Mouse (Mus musculus): ENCODE results near the gene Cct6b. TPM values are rescaled to one million over a fixed set of nuclear protein-coding genes. Genes with fewer than 3 reads are reported as not detected.
"Not testable (repeated sequence)": the region's sequence is repeated elsewhere in the genome, so short reads cannot be mapped to it uniquely, and the experiment has no call there.

Cct6b gene
- total and polyA plus RNA-seq, 2 experiments from 2014 or later = 0.19 TPM; not detected in 1

DNA sequence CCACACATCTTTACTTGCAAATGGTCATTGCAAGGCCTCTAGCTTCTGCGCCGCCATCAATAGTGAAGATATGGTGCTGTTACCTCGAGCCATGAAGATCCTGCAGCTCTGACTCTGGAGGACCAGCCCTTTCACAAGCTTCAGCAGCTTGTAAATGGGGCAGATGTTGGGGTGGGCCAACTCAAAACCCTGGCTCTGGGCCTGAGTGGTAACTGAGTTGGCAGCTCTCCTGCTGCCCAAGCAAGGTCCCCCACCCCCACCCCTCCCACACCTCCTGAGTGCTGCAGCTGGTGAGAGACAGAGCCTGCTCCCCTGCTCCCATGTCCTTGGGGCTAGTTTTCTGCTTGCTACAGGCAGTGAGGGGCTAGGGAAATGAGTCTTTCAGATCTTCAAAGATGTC lies 51.4 kb downstream of the Cct6b start:
- DNase-seq (peak; percentile 48), ATAC-seq (peak; percentile 25; the same call in 1 of the 2 replicates)
- H3K27ac ChIP-seq (ENCODE audit: low read depth, low read length) = no peak overlapping the region
- WGBS = 68% methylated on average over 3 of the region's 3 CpGs
- H3K36me3 ChIP-seq (ENCODE audit: insufficient read depth) = no peaks in the 10 kb centered on the region
- no peaks in the 10 kb centered on the region for H3K9me3 ChIP-seq (ENCODE audit: low read length)
- TF ChIP-seq CTCF (IDR thresholded peaks at IDR 0.05; ENCODE audit: low read depth) = no peak
- H3K27me3 ChIP-seq (ENCODE audit: insufficient read depth, low read length) = no peaks in the 10 kb centered on the region
- no peak overlapping the region for H3K4me3 ChIP-seq (ENCODE audit: low read depth, low read length)
- no peak overlapping the region for H3K4me2 ChIP-seq (ENCODE audit: low read depth)
- H3K9ac ChIP-seq = no peak overlapping the region
- H3K4me1 ChIP-seq (ENCODE audit: insufficient read depth) = no peaks in the 10 kb centered on the region

DNA sequence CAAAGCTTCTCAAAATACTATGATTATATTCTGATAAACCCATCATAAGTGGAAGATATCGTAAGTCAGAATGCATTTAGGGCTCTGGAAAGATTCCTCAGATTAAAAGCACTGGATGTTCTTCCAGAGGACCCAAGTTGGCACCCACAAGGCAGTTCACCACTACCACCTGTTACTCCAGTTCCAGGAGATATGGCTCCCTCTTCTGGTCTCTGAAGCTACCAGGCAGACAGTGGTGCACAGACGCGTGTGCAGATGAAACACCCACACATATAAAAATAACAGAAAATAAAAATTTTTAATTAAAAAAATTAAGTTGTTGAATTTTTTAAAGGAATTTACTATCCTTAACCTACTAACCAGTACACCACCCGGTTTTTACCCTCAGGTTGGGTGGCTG lies 55.2 kb downstream of the Cct6b start:
- no peak for DNase-seq
- Histone ChIP-seq H3K4me1 (ENCODE audit: insufficient read depth) (no peaks in the 10 kb centered on the region), H3K27ac (ENCODE audit: low read depth, low read length) (no peak overlapping the region), H3K36me3 (ENCODE audit: insufficient read depth) (no peaks in the 10 kb centered on the region), H3K4me3 (ENCODE audit: low read depth, low read length) (no peak overlapping the region), H3K9ac (no peak overlapping the region), H3K4me2 (ENCODE audit: low read depth) (no peak overlapping the region), H3K27me3 (ENCODE audit: insufficient read depth, low read length) (no peaks in the 10 kb centered on the region), H3K9me3 (ENCODE audit: low read length) (no peaks in the 10 kb centered on the region)
- ATAC-seq = no peak
- TF ChIP-seq CTCF (IDR thresholded peaks at IDR 0.05; ENCODE audit: low read depth) = peak; percentile 28; the same call in 1 of the 2 replicates
- WGBS = 82% methylated on average over 4 of the region's 4 CpGs

- no peak for DNase-seq
- TF ChIP-seq CTCF (IDR thresholded peaks at IDR 0.05; ENCODE audit: low read depth) = no peak
- WGBS = 68% methylated on average over 6 of the region's 6 CpGs
- Histone ChIP-seq H3K9me3 (ENCODE audit: low read length) (no peaks in the 10 kb centered on the region), H3K9ac (no peak overlapping the region), H3K4me1 (ENCODE audit: insufficient read depth) (no peaks in the 10 kb centered on the region), H3K27ac (ENCODE audit: low read depth, low read length) (no peak overlapping the region), H3K36me3 (ENCODE audit: insufficient read depth) (no peaks in the 10 kb centered on the region), H3K27me3 (ENCODE audit: insufficient read depth, low read length) (no peaks in the 10 kb centered on the region), H3K4me3 (ENCODE audit: low read depth, low read length) (no peak overlapping the region), H3K4me2 (ENCODE audit: low read depth) (no peak overlapping the region)
- ATAC-seq = no peak
Observed at GRCm38 (mm10) chr11:82705082-82705481, 59.0 kb downstream of the Cct6b start.

DNA sequence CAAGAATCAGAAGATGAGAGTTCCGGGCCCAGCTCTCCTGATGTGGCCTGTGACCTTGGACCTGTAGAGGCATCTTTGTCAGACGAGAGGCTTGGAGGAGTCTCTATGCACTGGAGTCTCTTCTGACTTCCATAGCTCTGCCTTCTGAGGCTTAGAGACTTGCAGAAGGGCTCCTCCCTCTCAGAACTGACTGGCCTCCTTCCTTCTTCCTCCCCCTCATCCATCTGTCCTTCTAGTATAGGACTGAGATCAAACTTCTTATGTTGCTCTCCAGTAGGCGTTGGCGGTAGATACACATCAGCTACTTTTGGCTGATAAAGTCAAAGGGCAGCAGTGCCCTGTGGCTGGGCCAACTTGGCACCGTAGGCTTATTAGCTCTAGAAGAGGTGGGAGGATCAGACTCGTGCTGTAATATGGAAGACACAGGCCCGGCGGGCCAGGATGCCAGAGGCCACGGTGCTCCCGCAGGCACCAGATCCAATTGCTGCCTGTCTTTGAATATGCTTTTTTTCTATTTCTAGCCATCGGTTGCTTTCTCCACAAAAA lies 64.2 kb downstream of the Cct6b start:
- no peak overlapping the region for H3K4me2 ChIP-seq (ENCODE audit: low read depth)

DNA sequence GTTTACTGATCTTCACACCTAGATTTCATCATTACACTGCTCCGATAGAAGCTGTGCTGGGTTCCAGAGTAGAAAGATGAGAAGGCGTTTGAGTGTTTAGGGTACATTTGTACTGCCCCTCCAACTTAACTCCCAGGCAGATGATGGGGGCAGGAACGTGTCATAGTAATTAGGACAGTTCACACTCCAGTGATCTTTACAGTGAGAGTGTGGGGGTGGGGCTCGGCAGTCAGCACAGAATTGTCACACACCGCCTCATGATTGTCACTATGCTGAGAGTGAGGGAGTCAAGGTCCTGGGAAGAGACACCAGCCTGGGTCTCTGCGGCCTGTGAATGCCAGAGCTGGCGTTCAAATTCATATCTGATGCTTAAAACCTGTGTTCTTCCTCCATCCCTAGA lies 68.2 kb downstream of the Cct6b start:
- 64% methylated on average over 7 of the region's 7 CpGs for WGBS
- TF ChIP-seq CTCF (IDR thresholded peaks at IDR 0.05; ENCODE audit: low read depth) = no peak

More for the DNA sequence above, 64.2 kb downstream of the Cct6b start:
- Histone ChIP-seq H3K27ac (ENCODE audit: low read depth, low read length) (no peak overlapping the region), H3K9ac (no peak overlapping the region), H3K4me3 (ENCODE audit: low read depth, low read length) (no peak overlapping the region), H3K27me3 (ENCODE audit: insufficient read depth, low read length) (no peaks in the 10 kb centered on the region), H3K36me3 (ENCODE audit: insufficient read depth) (no peaks in the 10 kb centered on the region), H3K9me3 (ENCODE audit: low read length) (no peaks in the 10 kb centered on the region), H3K4me1 (ENCODE audit: insufficient read depth) (no peaks in the 10 kb centered on the region)
- ATAC-seq = no peak
- WGBS = 84% methylated on average over 11 of the region's 11 CpGs
- no peak for TF ChIP-seq CTCF (IDR thresholded peaks at IDR 0.05; ENCODE audit: low read depth)
- DNase-seq = no peak

GRCm38 (mm10) chr11:82694947-82695346 lies 69.2 kb downstream of the Cct6b start:
- not testable (repeated sequence) for H3K4me2 ChIP-seq (ENCODE audit: low read depth); H3K4me1 ChIP-seq (ENCODE audit: insufficient read depth); DNase-seq; H3K4me3 ChIP-seq (ENCODE audit: low read depth, low read length); H3K27me3 ChIP-seq (ENCODE audit: insufficient read depth, low read length); H3K9ac ChIP-seq; ATAC-seq; H3K27ac ChIP-seq (ENCODE audit: low read depth, low read length); H3K9me3 ChIP-seq (ENCODE audit: low read length); H3K36me3 ChIP-seq (ENCODE audit: insufficient read depth)

More for the DNA sequence above, 68.2 kb downstream of the Cct6b start:
- no peaks in the 10 kb centered on the region for H3K4me1 ChIP-seq (ENCODE audit: insufficient read depth)
- H3K27ac ChIP-seq (ENCODE audit: low read depth, low read length) = no peak overlapping the region
- H3K36me3 ChIP-seq (ENCODE audit: insufficient read depth) = no peaks in the 10 kb centered on the region
- H3K4me3 ChIP-seq (ENCODE audit: low read depth, low read length) = no peak overlapping the region
- H3K9ac ChIP-seq = no peak overlapping the region
- H3K27me3 ChIP-seq (ENCODE audit: insufficient read depth, low read length) = no peaks in the 10 kb centered on the region
- ATAC-seq (no peak), DNase-seq (no peak)
- no peaks in the 10 kb centered on the region for H3K9me3 ChIP-seq (ENCODE audit: low read length)
- H3K4me2 ChIP-seq (ENCODE audit: low read depth) = no peak overlapping the region

DNA sequence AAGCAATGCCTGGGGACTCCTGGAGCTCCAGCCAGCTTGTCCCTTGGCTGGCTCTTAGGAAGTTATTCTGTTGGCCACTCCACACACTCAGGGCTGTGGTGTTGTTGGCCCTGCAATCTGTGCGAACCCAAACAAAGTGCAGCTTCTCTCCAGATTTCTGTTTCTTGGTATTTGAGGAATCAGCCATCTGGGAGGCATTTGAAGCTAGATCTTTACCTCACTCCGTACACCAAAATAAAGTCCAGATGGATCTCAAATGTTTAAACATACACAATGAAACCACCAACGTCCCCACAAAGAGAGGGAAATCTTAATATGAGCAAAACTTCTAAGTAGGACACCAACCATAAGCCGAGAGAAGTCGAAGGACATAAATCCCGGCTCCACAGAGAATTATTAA lies 71.5 kb downstream of the Cct6b start:
- Histone ChIP-seq H3K4me2 (ENCODE audit: low read depth) (no peak overlapping the region), H3K9ac (no peak overlapping the region), H3K4me1 (ENCODE audit: insufficient read depth) (no peaks in the 10 kb centered on the region), H3K27ac (ENCODE audit: low read depth, low read length) (no peak overlapping the region), H3K4me3 (ENCODE audit: low read depth, low read length) (no peak overlapping the region), H3K27me3 (ENCODE audit: insufficient read depth, low read length) (no peaks in the 10 kb centered on the region), H3K9me3 (ENCODE audit: low read length) (no peaks in the 10 kb centered on the region), H3K36me3 (ENCODE audit: insufficient read depth) (no peaks in the 10 kb centered on the region)
- WGBS = 67% methylated on average over 6 of the region's 6 CpGs
- no peak for DNase-seq
- TF ChIP-seq CTCF (IDR thresholded peaks at IDR 0.05; ENCODE audit: low read depth) = no peak
- ATAC-seq = no peak

Measured in forebrain, postnatal 0 days (tissue).